Mouse (Mus musculus) MEL (cell line): Measurements from ENCODE around the gene Pygb.

Experiments
- CTCF ChIP-seq, 3 experiments: IDR thresholded peaks in 2 of 3; conservative IDR thresholded peaks in 1 of 3; 2 replicates each; pipeline ENCODE4 v1.5.1; 2011 to 2012; ENCODE audit warnings: low read length in 3 of 3, low read depth in 2 of 3, mild to moderate bottlenecking in 2 of 3, improper control_type of control experiment in 1 of 3, inconsistent platforms in 1 of 3, mixed read lengths in 1 of 3, moderate library complexity in 1 of 3; ENCODE audit not compliant: control insufficient read depth in 1 of 3, insufficient read depth in 1 of 3, poor library complexity in 1 of 3, severe bottlenecking in 1 of 3
- EP300 ChIP-seq, 2 experiments: IDR thresholded peaks; 2 replicates each; pipeline ENCODE4 v1.6.1; 2011; ENCODE audit warnings: improper control_type of control experiment in 2 of 2, low read length in 2 of 2, low read depth in 1 of 2, mild to moderate bottlenecking in 1 of 2
- HCFC1 ChIP-seq: IDR thresholded peaks from 2 replicates; pipeline ENCODE4 v1.6.1; 2012; ENCODE audit warnings: low read depth, mild to moderate bottlenecking, inconsistent platforms, low read length, improper control_type of control experiment, moderate library complexity
- KAT2A ChIP-seq: conservative IDR thresholded peaks from 2 replicates; pipeline ENCODE4 v1.6.1; 2012; ENCODE audit warnings: low read depth, low read length, improper control_type of control experiment, inconsistent platforms
- MAFK ChIP-seq: IDR thresholded peaks from 2 replicates; pipeline ENCODE4 v1.6.1; 2011; ENCODE audit warnings: low read depth, mild to moderate bottlenecking, low read length, improper control_type of control experiment, borderline replicate concordance
- MAX ChIP-seq: IDR thresholded peaks from 2 replicates; pipeline ENCODE4 v1.6.1; 2011; ENCODE audit warnings: low read length, improper control_type of control experiment
- POLR2AphosphoS2 ChIP-seq: IDR thresholded peaks from 2 replicates; pipeline ENCODE4 v1.6.1; 2011; ENCODE audit warnings: low read length, improper control_type of control experiment

DNA sequence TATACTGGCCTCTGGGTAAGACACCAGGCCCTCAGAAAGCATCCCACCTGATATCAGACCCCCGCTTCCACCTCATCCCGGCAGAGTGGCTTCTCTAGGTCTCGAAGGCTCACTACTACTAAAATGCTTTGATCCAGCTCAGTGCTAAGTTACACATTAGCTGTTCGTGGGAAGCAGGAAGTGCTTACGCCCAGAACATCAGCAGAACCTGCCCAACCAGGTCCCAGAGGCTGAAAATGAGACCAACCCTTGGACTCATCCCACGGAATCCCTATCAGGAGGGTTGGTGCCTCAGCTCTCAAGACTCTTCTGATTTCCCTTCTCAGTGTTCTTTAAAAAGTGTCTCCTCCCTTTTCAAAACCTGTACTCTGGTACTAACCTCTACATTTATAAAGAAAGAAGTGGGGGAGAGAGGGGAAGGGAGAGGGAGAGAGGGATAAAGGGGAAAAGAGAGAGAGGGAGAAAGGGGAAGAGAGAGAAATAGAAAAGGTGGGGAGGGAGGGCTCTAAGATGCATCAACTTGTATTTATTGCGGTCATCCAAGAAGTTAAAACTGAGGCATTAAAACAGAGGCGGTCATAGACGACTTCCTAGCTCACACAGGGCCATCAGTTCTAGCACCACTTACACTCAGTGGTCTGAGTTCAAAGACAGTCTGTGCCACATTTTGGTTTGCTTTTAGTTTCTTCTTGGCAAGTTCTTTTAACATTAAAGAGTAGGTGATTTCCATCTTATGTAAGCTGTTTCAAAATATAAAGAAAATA, 72.4 kb downstream of the Pygb start:
- TF ChIP-seq EP300 (IDR thresholded peaks at IDR 0.05; ENCODE audit: low read depth in 1 of 2, low read length in 2 of 2) = no peak
- TF ChIP-seq KAT2A = no peak
- TF ChIP-seq MAFK = no peak
- no peak for TF ChIP-seq HCFC1
- no peak for TF ChIP-seq CTCF (IDR thresholded peaks at IDR 0.05 in 2 of 3, conservative IDR thresholded peaks at IDR 0.05 in 1 of 3; ENCODE audit: control insufficient read depth in 1 of 3, insufficient read depth in 1 of 3, low read depth in 2 of 3, low read length in 3 of 3, poor library complexity in 1 of 3, severe bottlenecking in 1 of 3)
- no peak for TF ChIP-seq POLR2AphosphoS2
- no peak for TF ChIP-seq MAX
